Mouse (Mus musculus): ENCODE results near the gene Slc37a1.
"Not testable (repeated sequence)": the region's sequence is repeated elsewhere in the genome, so short reads cannot be mapped to it uniquely, and the experiment has no call there.

Slc37a1 gene

GRCm38 (mm10) chr17:31270246-31270645 lies 16.3 kb upstream of the Slc37a1 start:
- no peak for DNase-seq

- not testable (repeated sequence) for DNase-seq
Measured at GRCm38 (mm10) chr17:31270736-31271135, 15.9 kb upstream of the Slc37a1 start.

- DNase-seq, result no peak
Measured at GRCm38 (mm10) chr17:31271136-31271851, 15.3 kb upstream of the Slc37a1 start.

GRCm38 (mm10) chr17:31272416-31273165 lies 14.0 kb upstream of the Slc37a1 start:
- DNase-seq, result no peak

GRCm38 (mm10) chr17:31273631-31274030 lies 13.0 kb upstream of the Slc37a1 start:
- DNase-seq, result no peak

GRCm38 (mm10) chr17:31275181-31275580 lies 11.4 kb upstream of the Slc37a1 start:
- DNase-seq, result no peak

GRCm38 (mm10) chr17:31276207-31276921 lies 10.2 kb upstream of the Slc37a1 start:
- no peak for DNase-seq

- DNase-seq, result peak; percentile 88
Measured at GRCm38 (mm10) chr17:31276922-31277918, 9.4 kb upstream of the Slc37a1 start, which contains the start of gene Rsph1. Gene Rsph1 (minus strand): TSS chr17:31277383.

- DNase-seq, result no peak
Measured at GRCm38 (mm10) chr17:31277931-31278330, 8.7 kb upstream of the Slc37a1 start.

GRCm38 (mm10) chr17:31279541-31279940 lies 7.1 kb upstream of the Slc37a1 start:
- DNase-seq, result no peak

GRCm38 (mm10) chr17:31280269-31280668 lies 6.3 kb upstream of the Slc37a1 start:
- no peak for DNase-seq

- DNase-seq, result no peak
Measured at GRCm38 (mm10) chr17:31281830-31282686, 4.5 kb upstream of the Slc37a1 start.

- no peak for DNase-seq
Measured at GRCm38 (mm10) chr17:31282687-31283053, 3.9 kb upstream of the Slc37a1 start.

- DNase-seq, result no peak
Measured at GRCm38 (mm10) chr17:31285867-31286266, 725 bp upstream of the Slc37a1 start.

- DNase-seq, result no peak
Measured at GRCm38 (mm10) chr17:31287216-31287615, 624 bp downstream of the Slc37a1 start.

GRCm38 (mm10) chr17:31288999-31289726 lies 2.6 kb downstream of the Slc37a1 start:
- no peak for DNase-seq

GRCm38 (mm10) chr17:31290311-31290710 lies 3.7 kb downstream of the Slc37a1 start:
- DNase-seq, result no peak

GRCm38 (mm10) chr17:31290859-31291258 lies 4.3 kb downstream of the Slc37a1 start:
- no peak for DNase-seq

GRCm38 (mm10) chr17:31294363-31295214 lies 8.0 kb downstream of the Slc37a1 start:
- DNase-seq, result no peak

Data from cerebellum, adult 11 months (tissue).